Mouse (Mus musculus): Measurements from ENCODE around the gene Ctnna2.

The Ctnna2 gene

DNA sequence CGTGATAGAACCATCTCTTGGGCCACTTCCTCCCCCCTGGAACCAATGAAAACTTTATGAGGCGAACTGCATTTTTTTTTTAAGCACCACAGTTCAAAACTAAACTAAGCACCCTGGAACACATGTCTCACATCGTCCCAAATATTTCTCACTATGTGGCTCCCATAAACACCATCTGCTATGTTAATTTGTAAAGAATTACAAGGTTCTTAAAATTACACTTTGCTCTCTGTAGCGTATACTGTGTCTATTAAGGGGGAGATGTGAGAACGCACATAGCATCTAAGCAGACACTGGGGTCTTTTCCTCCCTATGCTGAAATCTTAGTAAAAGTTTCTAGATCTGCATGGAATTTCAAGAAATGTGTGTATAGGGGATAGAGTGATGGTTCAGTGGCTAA lies 822.5 kb downstream of the Ctnna2 start:
- no peak for DNase-seq (ENCODE audit: low read depth, low spot score)

DNA sequence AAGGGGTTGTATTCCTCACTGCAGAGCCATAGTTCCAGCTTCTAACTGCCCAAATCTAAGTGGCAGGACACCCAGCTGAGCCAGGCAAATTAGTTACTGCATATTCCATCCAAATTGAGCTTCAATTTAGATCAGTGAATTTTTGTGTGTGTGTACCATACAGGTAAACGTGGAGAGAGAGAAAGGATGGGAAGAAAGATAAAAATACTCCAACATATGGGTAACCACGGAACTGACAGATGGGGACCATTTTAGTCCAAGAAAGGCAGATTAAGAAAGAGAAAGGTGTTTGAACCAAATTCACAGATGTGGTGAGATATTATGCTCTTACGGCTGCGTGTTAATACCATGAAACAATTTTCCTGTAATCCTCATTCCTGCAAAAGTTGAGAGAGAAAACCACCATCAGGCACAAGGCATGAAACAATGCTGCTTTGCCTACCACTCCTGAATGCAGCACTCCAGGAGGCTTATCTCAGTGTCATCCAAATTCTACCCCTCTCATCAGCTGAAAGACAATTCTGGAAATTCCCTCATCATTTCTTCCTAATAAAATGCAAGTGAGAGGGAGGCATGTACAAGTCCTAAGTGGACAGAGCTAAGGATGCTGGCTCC lies 840.1 kb downstream of the Ctnna2 start:
- no peak for DNase-seq (ENCODE audit: low read depth, low spot score)

DNA sequence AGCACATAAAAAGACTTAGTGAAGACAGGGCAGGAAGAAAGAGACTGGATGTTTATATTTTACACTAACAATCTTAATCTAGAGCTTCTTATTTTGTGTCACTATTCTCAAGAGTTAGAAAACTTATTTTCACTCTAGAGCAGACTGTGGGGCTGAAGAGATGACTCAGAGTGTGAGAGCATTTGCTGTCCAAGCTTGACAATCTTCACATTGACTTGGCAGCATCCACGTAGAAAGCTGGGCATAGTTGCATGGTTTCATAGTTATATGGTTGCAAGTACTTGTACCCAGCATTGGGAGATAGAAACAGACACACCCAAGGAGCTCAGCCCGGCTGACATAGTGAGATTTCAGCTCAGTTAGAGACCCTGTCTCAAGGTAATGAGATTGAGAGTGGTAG lies 858.6 kb downstream of the Ctnna2 start:
- no peak for DNase-seq (ENCODE audit: low read depth, low spot score)

DNA sequence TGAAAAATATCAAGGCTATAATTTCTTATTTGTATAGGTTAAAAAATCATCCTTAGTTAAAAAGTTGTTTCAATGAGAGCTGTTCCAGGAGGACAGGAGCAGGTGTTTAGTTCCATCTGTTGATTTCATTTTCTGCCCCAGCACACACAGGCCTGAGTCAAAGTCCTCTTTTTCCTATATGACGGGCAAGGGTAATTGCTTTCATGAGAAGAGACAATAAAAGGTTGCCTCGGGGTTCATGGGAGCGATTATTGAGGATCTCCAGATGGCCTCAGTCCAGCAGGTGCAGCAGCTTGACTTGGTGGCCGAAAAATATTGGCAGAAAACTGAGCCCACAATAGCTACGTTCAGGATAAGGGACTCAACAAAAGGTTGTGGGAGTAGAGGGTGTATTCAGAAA lies 859.0 kb downstream of the Ctnna2 start:
- no peak for DNase-seq (ENCODE audit: low read depth, low spot score)

DNA sequence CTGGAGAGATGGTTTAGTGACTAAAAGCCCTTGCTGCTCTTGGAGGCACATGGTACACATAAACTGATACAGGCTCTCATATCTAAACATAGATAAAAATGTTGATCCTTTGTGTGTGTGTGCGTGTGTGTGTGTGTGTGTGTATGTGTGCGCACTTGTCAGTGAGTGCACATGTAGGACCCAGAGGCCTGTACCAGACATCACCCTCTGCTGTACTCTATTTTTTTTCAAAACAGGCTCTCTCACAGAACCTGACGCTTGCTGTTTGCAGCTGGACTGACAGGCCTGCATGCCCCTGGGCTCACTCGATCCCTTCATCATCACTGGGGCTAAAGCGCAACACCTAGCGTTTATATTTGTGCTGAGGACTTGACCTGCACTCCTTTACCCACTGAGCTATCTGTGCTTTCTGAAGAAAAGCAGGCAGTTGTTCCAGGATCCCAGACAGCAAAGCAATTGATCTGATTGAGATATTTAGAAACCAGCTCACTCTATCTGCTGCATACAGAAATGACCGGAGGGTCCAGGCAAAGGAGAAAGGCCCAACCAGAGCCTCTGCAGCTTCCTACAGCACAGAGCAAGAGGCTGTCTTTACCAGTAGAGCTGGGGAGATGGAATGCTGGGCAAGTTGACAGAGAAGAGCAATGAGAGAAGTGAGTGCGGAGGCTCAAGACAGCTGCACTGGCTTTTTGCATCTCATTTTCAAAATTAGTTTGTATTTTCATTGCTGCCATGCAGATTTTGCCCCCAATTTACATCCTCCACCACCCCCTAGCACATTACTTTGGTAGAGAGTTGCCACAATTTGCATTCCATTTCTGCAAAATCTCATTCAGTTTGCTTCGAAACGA lies 870.2 kb downstream of the Ctnna2 start:
- DNase-seq (ENCODE audit: low read depth, low spot score), result no peak

DNA sequence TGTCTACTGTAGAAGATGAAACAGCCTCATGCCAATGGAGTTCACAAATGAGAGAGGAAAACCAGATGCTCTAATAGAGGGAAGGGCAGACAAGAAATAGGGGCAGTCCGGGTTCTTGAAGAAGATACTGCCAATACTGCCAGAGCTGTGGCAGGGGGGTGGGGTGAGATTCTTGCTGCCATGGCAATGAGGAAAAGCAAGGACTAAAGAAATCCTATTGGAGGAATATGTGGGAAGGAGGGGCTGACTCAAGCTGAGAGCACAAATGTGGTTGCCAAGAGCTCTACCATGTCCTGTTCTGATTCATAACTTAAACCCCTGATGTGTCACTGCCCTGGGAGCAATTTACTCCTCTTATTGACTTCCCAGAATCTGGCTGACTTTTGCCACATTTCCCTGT lies 878.5 kb downstream of the Ctnna2 start:
- DNase-seq (ENCODE audit: low read depth, low spot score), result no peak

GRCm38 (mm10) chr6:77098540-77098939 lies 881.0 kb downstream of the Ctnna2 start:
- no peak for DNase-seq (ENCODE audit: low read depth, low spot score)

DNA sequence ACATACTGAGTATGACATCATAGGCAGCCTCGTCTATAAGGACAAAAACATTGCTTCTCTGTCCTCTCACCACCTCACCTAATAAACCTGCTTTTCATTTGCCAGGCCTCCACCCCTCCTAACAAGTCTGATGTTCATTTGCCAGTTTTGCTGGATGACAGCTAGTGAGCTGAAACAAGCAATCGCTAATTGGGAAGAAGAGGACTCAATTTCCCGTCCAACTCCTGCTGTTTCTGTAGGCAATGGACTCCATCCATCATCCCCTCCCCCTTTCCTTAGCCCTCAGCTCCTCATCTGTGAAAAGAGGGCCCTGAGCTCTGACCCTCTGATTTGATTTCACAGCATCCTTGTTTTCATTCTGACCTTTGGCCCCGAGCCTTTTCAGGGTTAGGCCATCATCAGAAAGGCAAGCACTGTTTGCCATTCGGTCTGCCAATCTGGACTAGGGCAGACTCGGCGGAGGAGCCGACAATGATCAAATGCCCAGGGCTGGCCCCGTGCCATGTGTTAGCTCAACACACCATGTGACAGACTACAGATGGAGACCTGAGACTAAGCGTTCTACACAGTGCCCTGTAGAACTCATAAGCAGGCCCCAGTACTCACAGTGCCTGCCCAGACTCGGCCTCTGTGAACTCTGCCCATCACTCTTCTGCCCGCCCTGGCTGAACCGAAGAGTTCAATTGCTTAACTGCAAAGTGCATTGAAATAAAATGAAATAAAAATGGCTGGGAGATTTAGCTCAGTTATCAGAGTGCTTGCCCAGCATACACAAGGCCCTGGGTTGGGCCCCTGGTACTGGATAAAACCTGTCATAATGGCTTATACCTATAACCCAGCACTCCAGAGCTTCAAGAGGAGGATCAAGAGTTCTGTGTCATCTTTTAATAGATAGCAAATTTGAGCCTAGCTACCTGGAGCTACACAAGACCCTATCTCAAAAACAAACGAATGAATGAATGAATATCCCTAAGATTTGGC lies 903.8 kb downstream of the Ctnna2 start:
- DNase-seq (ENCODE audit: low read depth, low spot score), result no peak

- DNase-seq (ENCODE audit: low read depth, low spot score), result no peak
These were observed 909.9 kb downstream of the Ctnna2 start for GRCm38 (mm10) chr6:77069595-77069994.

- no peak for DNase-seq (ENCODE audit: low read depth, low spot score)
These were observed 928.8 kb downstream of the Ctnna2 start for GRCm38 (mm10) chr6:77050690-77051089.

DNA sequence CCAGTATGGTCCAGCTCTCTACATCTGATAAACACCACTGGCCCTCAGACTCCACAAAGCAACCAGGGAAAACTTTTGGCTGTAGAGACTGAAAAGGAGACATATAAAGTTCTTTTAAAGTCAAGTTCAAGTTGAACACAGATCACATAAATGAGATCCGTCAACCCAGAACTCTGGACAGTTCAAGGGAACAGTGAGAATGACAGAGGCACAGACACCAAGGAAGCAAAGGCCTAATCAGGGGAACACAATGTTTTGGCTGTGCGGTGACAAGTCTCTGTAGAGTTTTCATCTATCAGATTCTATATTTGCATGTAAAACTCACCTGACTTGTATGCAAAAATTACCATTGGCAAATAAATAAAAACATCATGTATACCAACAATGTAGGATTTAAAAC lies 929.3 kb downstream of the Ctnna2 start:
- no peak for DNase-seq (ENCODE audit: low read depth, low spot score)

DNA sequence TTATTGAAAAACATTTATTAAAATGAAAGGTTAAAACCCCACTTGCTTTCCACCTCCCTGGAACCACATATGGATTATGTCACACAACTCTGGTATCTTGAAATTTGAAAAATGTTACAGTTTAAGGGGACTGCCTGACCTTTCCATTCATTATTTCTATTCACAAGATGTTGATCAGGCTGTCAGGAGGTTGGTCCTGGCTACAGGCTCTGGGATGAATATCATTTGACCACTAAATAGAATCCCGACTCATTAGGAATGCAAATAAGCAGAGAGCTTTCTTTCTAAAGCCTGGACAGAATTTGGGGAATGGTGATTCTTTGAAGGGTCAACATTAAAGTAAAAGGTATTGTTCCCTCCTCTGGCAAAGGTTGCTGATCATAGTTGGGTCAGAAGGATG lies 931.9 kb downstream of the Ctnna2 start:
- DNase-seq (ENCODE audit: low read depth, low spot score), result no peak

GRCm38 (mm10) chr6:77025066-77025465 lies 954.4 kb downstream of the Ctnna2 start:
- no peak for DNase-seq (ENCODE audit: low read depth, low spot score)

- no peak for DNase-seq (ENCODE audit: low read depth, low spot score)
These were observed 966.3 kb downstream of the Ctnna2 start for GRCm38 (mm10) chr6:77013194-77013593.

- no peak for DNase-seq (ENCODE audit: low read depth, low spot score)
These were observed 968.5 kb downstream of the Ctnna2 start for GRCm38 (mm10) chr6:77011001-77011400.

DNA sequence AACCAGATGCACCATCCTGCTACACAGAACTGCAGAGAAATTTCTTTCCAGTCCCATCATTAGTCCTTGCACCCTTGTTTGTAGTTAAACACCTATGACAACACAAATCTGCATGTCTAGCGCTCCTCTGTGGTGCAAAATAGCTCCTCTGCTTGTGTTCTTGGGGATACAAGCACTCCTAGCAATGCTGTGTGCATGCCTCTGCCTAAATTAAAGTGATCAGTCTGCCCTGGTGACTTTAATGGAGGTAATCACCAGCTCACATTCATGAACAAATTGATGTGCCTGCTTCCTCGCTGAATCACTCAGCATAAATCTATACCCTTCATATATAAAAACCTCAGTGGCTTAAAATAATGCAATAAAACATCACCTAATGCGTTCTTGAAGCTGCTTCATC lies 987.4 kb downstream of the Ctnna2 start:
- DNase-seq (ENCODE audit: low read depth, low spot score), result no peak

- no peak for DNase-seq (ENCODE audit: low read depth, low spot score)
These were observed 994.7 kb downstream of the Ctnna2 start for GRCm38 (mm10) chr6:76984773-76985172.

DNA sequence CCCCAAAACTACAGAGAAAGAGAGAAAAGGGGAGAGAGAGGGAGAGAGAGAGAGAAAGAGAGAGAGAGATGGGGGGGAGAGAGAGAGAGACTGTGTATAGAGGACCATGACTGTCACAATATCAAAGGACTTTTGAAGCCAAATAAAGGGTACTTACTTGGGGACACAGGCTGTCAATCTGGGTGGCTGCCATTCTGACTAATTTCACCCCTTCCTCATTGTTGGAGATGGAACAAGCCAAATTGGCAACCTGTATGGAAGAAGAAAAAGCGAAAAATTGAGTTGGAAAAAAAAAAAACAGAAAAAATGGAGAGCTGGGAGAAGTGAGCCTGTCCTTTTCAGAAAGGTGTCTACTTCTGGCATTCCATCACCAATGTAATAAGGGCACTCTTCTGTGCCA lies 997.8 kb downstream of the Ctnna2 start:
- DNase-seq (ENCODE audit: low read depth, low spot score), result no peak

- DNase-seq (ENCODE audit: low read depth, low spot score), result no peak
These were observed 1000.1 kb downstream of the Ctnna2 start for GRCm38 (mm10) chr6:76979247-76979850.

GRCm38 (mm10) chr6:76977817-76978216 lies 1001.7 kb downstream of the Ctnna2 start:
- no peak for DNase-seq (ENCODE audit: low read depth, low spot score)

DNA sequence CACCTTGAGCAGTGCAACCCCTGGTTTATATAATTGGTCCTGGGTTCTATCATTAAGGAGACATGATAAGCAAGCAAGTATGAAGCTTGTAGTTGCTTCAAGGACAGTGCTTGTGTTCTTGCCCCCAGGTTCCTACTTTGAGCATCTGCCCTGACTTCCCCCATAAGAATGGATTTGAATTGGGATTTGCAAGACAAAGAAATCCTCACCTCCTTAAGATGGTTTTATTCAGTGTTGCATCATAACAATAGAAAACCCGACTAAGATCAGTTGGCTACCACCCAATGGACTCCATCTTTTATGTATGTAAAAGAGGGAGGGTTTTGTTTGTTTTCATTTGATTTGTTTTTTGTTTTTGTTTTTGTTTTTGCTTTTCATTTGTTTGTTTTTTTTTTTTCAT lies 1005.2 kb downstream of the Ctnna2 start:
- no peak for DNase-seq (ENCODE audit: low read depth, low spot score)

DNA sequence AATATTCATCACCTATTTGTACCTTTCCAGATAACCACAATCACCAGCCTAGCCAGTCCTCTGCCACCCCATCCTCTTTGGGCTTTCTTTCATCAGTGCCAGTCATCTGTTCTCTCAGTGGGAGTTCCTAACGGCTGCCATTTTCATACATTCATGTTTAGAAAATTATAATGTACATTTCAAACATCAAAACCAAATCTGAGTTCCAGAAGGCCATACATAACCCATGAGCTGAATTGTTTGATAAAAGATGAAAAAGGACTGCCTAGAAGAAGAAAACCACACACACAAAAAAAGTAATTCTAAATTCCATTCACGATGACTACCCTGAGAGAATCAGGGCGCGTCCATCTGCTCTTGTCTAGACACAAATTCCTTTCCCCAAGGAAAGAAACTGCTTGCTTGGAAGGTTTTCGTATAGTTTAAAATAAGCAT lies 1014.5 kb downstream of the Ctnna2 start:
- DNase-seq (ENCODE audit: low read depth, low spot score), result no peak
